Comparison of ENCODE assay signal across 8 mouse cellular contexts in the genomic region with DNA sequence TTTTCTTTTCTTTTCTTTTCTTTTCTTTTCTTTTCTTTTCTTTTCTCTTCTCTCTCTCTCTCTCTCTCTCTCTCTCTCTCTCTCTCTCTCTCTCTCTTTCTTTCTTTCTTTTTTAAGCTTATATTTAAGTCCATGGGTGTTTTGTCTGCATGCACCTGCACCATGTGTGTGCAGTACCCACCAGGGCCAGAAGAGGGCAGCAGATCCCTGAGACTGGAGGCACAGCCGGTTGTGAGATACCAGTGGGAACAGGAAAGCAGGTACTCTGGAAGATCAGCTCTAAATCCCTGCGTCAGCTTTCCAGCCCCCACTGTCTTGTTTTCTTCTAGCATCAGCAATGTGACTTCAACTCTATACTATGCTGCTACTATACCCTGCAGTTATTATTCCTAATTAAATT. TPM values are rescaled to one million over a fixed set of nuclear protein-coding genes. Genes with fewer than 3 reads are reported as not detected.
DNase-seq lines count a peak whose midpoint lies in the region; ATAC-seq and TF ChIP-seq lines count a peak whose summit lies in the region.

No protein-coding gene starts in this region.

- peak; percentile 90 for TF ChIP-seq CTCF in forebrain, postnatal 0 days (IDR thresholded peaks at IDR 0.05; ENCODE audit: low read depth)
- peak; percentile 89 for TF ChIP-seq CTCF in kidney, postnatal 0 days (IDR thresholded peaks at IDR 0.05; ENCODE audit: low read depth)

- WGBS in forebrain, postnatal 0 days = 29% methylated on average over 2 of the region's 2 CpGs
- WGBS in forebrain, embryonic 15.5 days = 27% methylated on average over 2 of the region's 2 CpGs
- WGBS in kidney, postnatal 0 days = 42% methylated on average over 2 of the region's 2 CpGs

- H3K4me1 ChIP-seq in forebrain, postnatal 0 days (ENCODE audit: insufficient read depth) = no peaks in the 10 kb centered on the region
- no peaks in the 10 kb centered on the region for H3K4me1 ChIP-seq in forebrain, embryonic 15.5 days
- peaks cover 13% of the 10 kb centered on the region for H3K4me1 ChIP-seq in kidney, postnatal 0 days (replicated peaks; ENCODE audit: insufficient read depth, low read length)

- H3K9me3 ChIP-seq in forebrain, postnatal 0 days (ENCODE audit: low read length) = no peaks in the 10 kb centered on the region
- H3K9me3 ChIP-seq in forebrain, embryonic 15.5 days = no peaks in the 10 kb centered on the region
- no peaks in the 10 kb centered on the region for H3K9me3 ChIP-seq in kidney, postnatal 0 days (replicated peaks; ENCODE audit: low read length)

- DNase-seq in forebrain, postnatal 0 days = peak; percentile 80
- peak; percentile 19 to 36 for DNase-seq in monocyte, adult 2 months (ENCODE audit: low read depth in 1 of 2, low spot score in 2 of 2)
- DNase-seq in adrenal gland, postnatal 36 days = peak; percentile 76 to 77
- peak; percentile 73 for DNase-seq in kidney, postnatal 0 days (ENCODE audit: low spot score)
- DNase-seq in natural killer cell, adult 2 months (ENCODE audit: low spot score in 2 of 2) = peak; percentile 42 to 65

- no peak overlapping the region for H3K27ac ChIP-seq in forebrain, postnatal 0 days (ENCODE audit: low read depth, low read length)
- H3K27ac ChIP-seq in forebrain, embryonic 15.5 days (replicated peaks) = no peak overlapping the region
- no peak overlapping the region for H3K27ac ChIP-seq in kidney, postnatal 0 days

- no peak overlapping the region for H3K9ac ChIP-seq in forebrain, postnatal 0 days
- H3K9ac ChIP-seq in forebrain, embryonic 15.5 days (replicated peaks) = no peak overlapping the region
- no peak overlapping the region for H3K9ac ChIP-seq in kidney, postnatal 0 days (ENCODE audit: low read depth, low read length)

- ATAC-seq in forebrain, postnatal 0 days = no peak
- ATAC-seq in forebrain, embryonic 15.5 days (replicated peaks) = no peak
- no peak for ATAC-seq in monocyte, adult 5-6 weeks (replicated peaks; ENCODE audit: insufficient number of reproducible peaks, low FRiP score, low TSS enrichment, poor library complexity, severe bottlenecking)
- ATAC-seq in kidney, postnatal 0 days (replicated peaks; ENCODE audit: low FRiP score, low read depth) = no peak
- ATAC-seq in frontal cortex, adult (ENCODE audit: low TSS enrichment) = no peak

- H3K4me3 ChIP-seq in forebrain, postnatal 0 days (ENCODE audit: low read depth, low read length) = no peak overlapping the region
- H3K4me3 ChIP-seq in forebrain, embryonic 15.5 days = no peak overlapping the region
- H3K4me3 ChIP-seq in kidney, postnatal 0 days (replicated peaks; ENCODE audit: low read depth, low read length) = no peak overlapping the region

- no peak overlapping the region for H3K4me2 ChIP-seq in forebrain, postnatal 0 days (ENCODE audit: low read depth)
- H3K4me2 ChIP-seq in forebrain, embryonic 15.5 days (replicated peaks) = no peak overlapping the region
- no peak overlapping the region for H3K4me2 ChIP-seq in kidney, postnatal 0 days (ENCODE audit: low read length)

- H3K27me3 ChIP-seq in forebrain, postnatal 0 days (ENCODE audit: insufficient read depth, low read length) = no peaks in the 10 kb centered on the region
- no peaks in the 10 kb centered on the region for H3K27me3 ChIP-seq in forebrain, embryonic 15.5 days
- H3K27me3 ChIP-seq in kidney, postnatal 0 days (ENCODE audit: insufficient read depth, low read length) = no peaks in the 10 kb centered on the region

- H3K36me3 ChIP-seq in forebrain, postnatal 0 days (ENCODE audit: insufficient read depth) = no peaks in the 10 kb centered on the region
- H3K36me3 ChIP-seq in forebrain, embryonic 15.5 days = no peaks in the 10 kb centered on the region
- H3K36me3 ChIP-seq in kidney, postnatal 0 days (ENCODE audit: insufficient read depth, low read length) = peaks cover 3% of the 10 kb centered on the region; the same call in 1 of the 2 replicates

RNA-seq across cellular contexts. Expression of a gene that starts 34.5 kb away (rescaled TPM):
- 32.3 and 38.9 TPM in 2 replicates for total RNA-seq in forebrain, postnatal 0 days (2014; rRNA removed)
- polyA plus RNA-seq in forebrain, postnatal 0 days (2015; fragmentation: Nextera tagmentation; extraction: Ambion mirVana) = 29.0 and 31.4 TPM in 2 replicates
- polyA plus RNA-seq in forebrain, embryonic 15.5 days (2015; fragmentation: Nextera tagmentation; extraction: Ambion mirVana) = 51.6 and 54.0 TPM in 2 replicates
- total RNA-seq in monocyte, adult 5-6 weeks (2017) = 13.9 to 27.9 TPM (median 21.2 TPM) in 3 replicates
- 10 to 100 TPM; 22.7 to 24.2 TPM for total RNA-seq in adrenal gland, postnatal 36 days (2021)
- 37.1 and 40.9 TPM in 2 replicates for polyA plus RNA-seq in kidney, postnatal 0 days (2015; fragmentation: Nextera tagmentation; extraction: Ambion mirVana)

RNA-seq across cellular contexts. Expression of a gene that starts 54.1 kb away (rescaled TPM):
- 2.2 and 4.3 TPM in 2 replicates for total RNA-seq in forebrain, postnatal 0 days (2014; rRNA removed)
- polyA plus RNA-seq in forebrain, postnatal 0 days (2015; fragmentation: Nextera tagmentation; extraction: Ambion mirVana) = 3.2 and 3.7 TPM in 2 replicates
- polyA plus RNA-seq in forebrain, embryonic 15.5 days (2015; fragmentation: Nextera tagmentation; extraction: Ambion mirVana) = 14.6 and 15.7 TPM in 2 replicates
- total RNA-seq in monocyte, adult 5-6 weeks (2017) = 0.97 to 1.2 TPM in 2 of 3 replicates, not detected in the other
- 1 to 10 TPM; 1.1 to 1.6 TPM for total RNA-seq in adrenal gland, postnatal 36 days (2021)
- 11.4 and 12.8 TPM in 2 replicates for polyA plus RNA-seq in kidney, postnatal 0 days (2015; fragmentation: Nextera tagmentation; extraction: Ambion mirVana)

Comparison
In these comparisons a context has a peak if more than half of its experiments do, and no peak if none do; other contexts are left out.
1. DNase-seq: peak in every context shown above with its lines; median percentile 80 in forebrain, postnatal 0 days; 76 in adrenal gland, postnatal 36 days; 73 in kidney, postnatal 0 days; 54 in natural killer cell, adult 2 months; 28 in monocyte, adult 2 months.